Comparison of ENCODE assay signal across 13 mouse cellular contexts in the genomic region with DNA sequence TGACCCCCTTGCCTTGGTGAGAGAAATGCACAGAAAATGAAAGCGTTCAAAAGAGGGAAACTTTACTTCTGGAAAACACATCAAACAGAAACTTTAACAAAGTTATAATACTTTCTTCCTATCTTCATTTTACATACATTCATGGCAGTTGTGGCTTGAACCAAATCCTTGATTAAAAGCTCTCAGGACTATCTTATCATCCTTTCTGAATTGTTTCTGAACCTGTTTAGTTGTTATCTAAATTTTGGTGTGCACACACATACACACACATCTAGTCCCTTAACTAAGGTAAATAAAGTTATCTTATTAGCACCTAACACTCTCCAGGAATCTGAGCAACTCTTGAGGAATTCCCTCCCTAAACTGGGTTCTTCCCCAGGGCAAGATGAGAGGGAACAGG. TPM values are rescaled to one million over a fixed set of nuclear protein-coding genes. Genes with fewer than 3 reads are reported as not detected.
DNase-seq lines count a peak whose midpoint lies in the region; ATAC-seq and TF ChIP-seq lines count a peak whose summit lies in the region.
"Had no signal": no experiment of that assay in that cellular context is flagged by ENCODE, and none has a peak within 500 bp of the region (broad histone marks: within the 10 kb centered on the region; RNA-seq: fewer than 3 reads in every experiment).

No protein-coding gene starts in this region.

- no peak overlapping the region for H3K9ac ChIP-seq in heart, embryonic 13.5 days
- H3K9ac ChIP-seq in midbrain, embryonic 12.5 days (replicated peaks), result no peak overlapping the region
- no peak overlapping the region for H3K9ac ChIP-seq in intestine, postnatal 0 days (ENCODE audit: low read depth, low read length)
- no peak overlapping the region for H3K9ac ChIP-seq in stomach, postnatal 0 days (ENCODE audit: low read length)

- peaks cover 34% of the 10 kb centered on the region for H3K4me1 ChIP-seq in heart, embryonic 13.5 days
- H3K4me1 ChIP-seq in midbrain, embryonic 12.5 days, result peaks cover 13% of the 10 kb centered on the region
- H3K4me1 ChIP-seq in midbrain, embryonic 10.5 days, result peaks cover 31% of the 10 kb centered on the region
- H3K4me1 ChIP-seq in intestine, postnatal 0 days (replicated peaks; ENCODE audit: control insufficient read depth, insufficient read depth, low read length), result no peaks in the 10 kb centered on the region
- H3K4me1 ChIP-seq in stomach, postnatal 0 days (replicated peaks; ENCODE audit: control insufficient read depth, insufficient read depth), result no peaks in the 10 kb centered on the region

- H3K27me3 ChIP-seq in heart, embryonic 13.5 days (replicated peaks), result no peaks in the 10 kb centered on the region
- no peaks in the 10 kb centered on the region for H3K27me3 ChIP-seq in midbrain, embryonic 12.5 days
- peaks cover 12% of the 10 kb centered on the region for H3K27me3 ChIP-seq in midbrain, embryonic 10.5 days (ENCODE audit: low read depth, poor library complexity, severe bottlenecking)
- no peaks in the 10 kb centered on the region for H3K27me3 ChIP-seq in intestine, postnatal 0 days (replicated peaks; ENCODE audit: control insufficient read depth, insufficient read depth, low read length)
- no peaks in the 10 kb centered on the region for H3K27me3 ChIP-seq in stomach, postnatal 0 days (ENCODE audit: control insufficient read depth, insufficient read depth, low read length)

- WGBS in heart, embryonic 13.5 days, result 46% methylated on average over 1 of the region's 1 CpGs
- 97% methylated on average over 1 of the region's 1 CpGs for WGBS in midbrain, embryonic 12.5 days
- WGBS in midbrain, embryonic 10.5 days, result 86% methylated on average over 1 of the region's 1 CpGs
- 52% methylated on average over 1 of the region's 1 CpGs for WGBS in intestine, postnatal 0 days
- 43% methylated on average over 1 of the region's 1 CpGs for WGBS in stomach, postnatal 0 days

- TF ChIP-seq CTCF in intestine, postnatal 0 days (IDR thresholded peaks at IDR 0.05; ENCODE audit: low read depth), result no peak
- TF ChIP-seq CTCF in stomach, postnatal 0 days (IDR thresholded peaks at IDR 0.05; ENCODE audit: low read depth), result no peak

- no peak for DNase-seq in heart, adult 8-10 months (ENCODE audit: low spot score)
- no peak for DNase-seq in midbrain, embryonic 10.5 days (ENCODE audit: low spot score)
- no peak for DNase-seq in stomach, postnatal 0 days (ENCODE audit: low spot score)
- DNase-seq in Muller cell, postnatal 12 days (ENCODE audit: inconsistent ontology term), result no peak
- DNase-seq: adrenal gland, postnatal 36 days; cerebellum, postnatal 25 days; layer of hippocampus, adult 9-11 months; retina, postnatal 1 day; thymus, adult 2 months had no signal

- no peaks in the 10 kb centered on the region for H3K36me3 ChIP-seq in heart, embryonic 13.5 days
- H3K36me3 ChIP-seq in midbrain, embryonic 12.5 days, result no peaks in the 10 kb centered on the region
- no peaks in the 10 kb centered on the region for H3K36me3 ChIP-seq in midbrain, embryonic 10.5 days
- H3K36me3 ChIP-seq in intestine, postnatal 0 days (ENCODE audit: control insufficient read depth, insufficient read depth), result no peaks in the 10 kb centered on the region
- H3K36me3 ChIP-seq in stomach, postnatal 0 days (ENCODE audit: control insufficient read depth, insufficient read depth, low read length), result no peaks in the 10 kb centered on the region

- no peak overlapping the region for H3K27ac ChIP-seq in heart, embryonic 13.5 days (replicated peaks)
- H3K27ac ChIP-seq in midbrain, embryonic 12.5 days (replicated peaks), result no peak overlapping the region
- H3K27ac ChIP-seq in midbrain, embryonic 10.5 days (replicated peaks), result no peak overlapping the region
- H3K27ac ChIP-seq in intestine, postnatal 0 days (ENCODE audit: low read depth, low read length), result no peak overlapping the region
- H3K27ac ChIP-seq in stomach, postnatal 0 days (replicated peaks), result no peak overlapping the region

- no peak for ATAC-seq in heart, embryonic 13.5 days (ENCODE audit: extremely low read depth, insufficient number of reproducible peaks, low FRiP score, low TSS enrichment)
- ATAC-seq in midbrain, embryonic 12.5 days (ENCODE audit: low FRiP score, low read depth), result no peak
- ATAC-seq in intestine, postnatal 0 days, result no peak
- no peak for ATAC-seq in stomach, postnatal 0 days (ENCODE audit: low FRiP score, low TSS enrichment)
- no peak for ATAC-seq in CD4-positive, CD25-positive, alpha-beta regulatory T cell, adult 4 months

- TF ChIP-seq EP300 in stomach, postnatal 0 days (optimal IDR thresholded peaks at IDR 0.05), result no peak

- no peaks in the 10 kb centered on the region for H3K9me3 ChIP-seq in heart, embryonic 13.5 days
- no peaks in the 10 kb centered on the region for H3K9me3 ChIP-seq in midbrain, embryonic 12.5 days
- H3K9me3 ChIP-seq in midbrain, embryonic 10.5 days (replicated peaks), result no peaks in the 10 kb centered on the region
- H3K9me3 ChIP-seq in intestine, postnatal 0 days (ENCODE audit: control insufficient read depth), result no peaks in the 10 kb centered on the region
- H3K9me3 ChIP-seq in stomach, postnatal 0 days (ENCODE audit: control insufficient read depth, low read length), result no peaks in the 10 kb centered on the region

- H3K4me2 ChIP-seq in heart, embryonic 13.5 days, result peak overlapping the region; percentile 68
- H3K4me2 ChIP-seq in midbrain, embryonic 12.5 days (replicated peaks), result 0 out of 2 replicates have a peak overlapping the region, but pooled peaks have one; percentile 11
- peak overlapping the region; percentile 85 for H3K4me2 ChIP-seq in intestine, postnatal 0 days (replicated peaks; ENCODE audit: low read depth)
- H3K4me2 ChIP-seq in stomach, postnatal 0 days (replicated peaks; ENCODE audit: low read depth), result 0 out of 2 replicates have a peak overlapping the region, but pooled peaks have one; percentile 9

- peak overlapping the region; percentile 85 for H3K4me3 ChIP-seq in heart, embryonic 13.5 days
- H3K4me3 ChIP-seq in midbrain, embryonic 12.5 days, result no peak overlapping the region
- H3K4me3 ChIP-seq in midbrain, embryonic 10.5 days, result no peak overlapping the region
- peak overlapping the region; percentile 98 for H3K4me3 ChIP-seq in intestine, postnatal 0 days (ENCODE audit: low read depth, low read length)
- H3K4me3 ChIP-seq in stomach, postnatal 0 days (ENCODE audit: low read depth, low read length), result no peak overlapping the region

RNA-seq across cellular contexts. Expression of a gene that starts 2.6 kb away (rescaled TPM):
- 14.7 and 20.5 TPM in 2 replicates for polyA plus RNA-seq in heart, embryonic 13.5 days (2015; fragmentation: Nextera tagmentation; extraction: Ambion mirVana)
- 10 to 100 TPM; 66.5 to 87.3 (median 81.9) TPM for total RNA-seq in heart, adult 8-10 months (2022)
- polyA plus RNA-seq in midbrain, embryonic 12.5 days (2016; fragmentation: Nextera tagmentation; extraction: Ambion mirVana), result 36.5 and 41.5 TPM in 2 replicates
- 13.8 and 14.0 TPM in 2 replicates for polyA plus RNA-seq in midbrain, embryonic 10.5 days (2016; fragmentation: Nextera tagmentation; extraction: Ambion mirVana)
- 33.9 and 41.0 TPM in 2 replicates for polyA plus RNA-seq in intestine, postnatal 0 days (2015; fragmentation: Nextera tagmentation; extraction: Ambion mirVana)
- 10.4 TPM in 2 replicates for polyA plus RNA-seq in stomach, postnatal 0 days (2015; fragmentation: Nextera tagmentation; extraction: Ambion mirVana)
- polyA plus RNA-seq in CD4-positive, CD25-positive, alpha-beta regulatory T cell, adult 4 months (2017; shearing (Covaris generic)), result 10 to 100 TPM; 41.0 to 62.7 TPM

Comparison
In these comparisons a context has a peak if more than half of its experiments do, and no peak if none do; other contexts are left out.
1. H3K4me2 ChIP-seq: peak in every context shown above with its lines; median percentile 85 in intestine, postnatal 0 days; 68 in heart, embryonic 13.5 days; 11 in midbrain, embryonic 12.5 days; 9 in stomach, postnatal 0 days.
2. H3K4me3 ChIP-seq: peak in heart, embryonic 13.5 days (single experiment) and intestine, postnatal 0 days (single experiment); none in midbrain, embryonic 12.5 days (single experiment), midbrain, embryonic 10.5 days (single experiment) and stomach, postnatal 0 days (single experiment).